Mouse (Mus musculus) thymus, adult 2 months (tissue): ENCODE measurements around the gene Pdf.

ENCODE experiments used
- CTCF ChIP-seq: fragments of 200-500 bp; IDR thresholded peaks from 2 replicates; pipeline ENCODE4 v1.5.1; 2012; ENCODE audit warnings: mild to moderate bottlenecking, control low read depth, low read length, moderate library complexity, borderline replicate concordance; ENCODE audit not compliant: control insufficient read depth, poor library complexity, insufficient read depth; ENCODE audit errors: extremely low read depth
- POLR2A ChIP-seq: fragments of 200-500 bp; IDR thresholded peaks from 2 replicates; pipeline ENCODE4 v1.6.1; 2012; ENCODE audit warnings: mild to moderate bottlenecking, low read length, control low read depth, moderate library complexity; ENCODE audit not compliant: control insufficient read depth, poor library complexity, insufficient read depth; ENCODE audit errors: extremely low read depth

DNA sequence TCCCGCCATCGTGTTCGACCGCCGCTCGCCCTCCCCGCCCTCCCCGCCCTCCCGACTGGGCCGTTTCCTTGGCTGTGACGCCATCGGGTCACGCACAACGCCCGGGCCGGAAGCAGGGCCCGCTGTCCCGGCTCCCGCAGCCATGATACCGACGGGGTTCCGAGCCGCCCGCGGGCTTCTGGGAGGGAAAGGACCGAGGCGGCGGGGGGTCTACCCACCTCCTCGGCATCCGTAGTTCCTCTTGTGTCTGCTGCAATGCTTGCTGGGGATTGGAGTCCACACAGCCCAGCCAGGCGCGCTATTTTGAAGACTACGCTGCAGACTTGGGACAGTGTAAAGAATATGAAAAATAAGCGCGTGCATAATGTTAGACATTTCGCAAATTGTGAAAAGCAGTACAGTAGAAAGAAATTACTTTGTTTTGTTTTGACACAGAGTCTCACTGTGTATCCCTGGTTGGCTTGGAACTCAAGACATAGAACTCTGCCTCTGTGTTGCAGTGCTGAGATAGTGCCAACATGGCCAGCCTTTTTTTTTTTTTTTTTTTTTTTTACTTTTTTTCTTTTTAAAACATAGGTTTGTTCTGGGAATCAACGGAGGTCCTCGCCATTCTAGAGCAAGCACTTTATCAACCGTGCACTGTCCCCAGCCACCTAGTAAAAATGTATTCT lies 48.1 kb upstream of the Pdf start, which contains the start of gene Terf2:
- TF ChIP-seq CTCF (0 out of 2 replicates have a peak, but pooled peaks have one; percentile 30), POLR2A (peak; percentile 85)
